Mouse (Mus musculus): ENCODE measurements around the gene Cpeb1.

GRCm38 (mm10) chr7:81379363-81379762, 75.9 kb downstream of the Cpeb1 start:
- TF ChIP-seq CTCF (IDR thresholded peaks at IDR 0.05; ENCODE audit: insufficient read depth, low read length) (no peak), POLR2A (IDR thresholded peaks at IDR 0.05; ENCODE audit: borderline replicate concordance, extremely low read depth, low read depth, low read length) (no peak)
